Mouse (Mus musculus) cerebellum, adult 9-11 months (tissue): Measurements from ENCODE around the gene Nrg3.

Source experiments
- DNase-seq: peaks from one replicate; pipeline ENCODE4 v3.0.0; 2022

The Nrg3 gene

GRCm38 (mm10) chr14:38936483-38937054, 536.3 kb downstream of the Nrg3 start:
- no peak for DNase-seq

DNA sequence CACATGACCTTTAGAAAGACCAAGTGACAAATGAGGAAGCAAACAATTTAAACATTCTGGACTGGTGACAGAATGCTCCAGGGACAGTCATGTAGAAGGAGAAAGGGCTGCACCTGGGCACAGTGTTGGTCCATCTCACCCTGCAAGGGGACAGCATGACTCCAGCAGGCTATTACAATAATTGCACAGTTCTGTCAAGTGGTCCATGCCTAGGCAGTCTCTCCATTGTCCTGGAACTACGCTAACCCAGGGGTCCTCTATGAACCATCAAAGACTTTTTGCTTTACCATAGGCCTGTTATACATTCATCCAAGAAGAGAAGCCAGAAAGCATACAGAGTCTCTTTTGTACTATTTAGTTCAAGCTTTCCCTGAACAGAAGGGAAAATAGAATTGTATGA, 549.2 kb downstream of the Nrg3 start:
- DNase-seq: no peak

DNA sequence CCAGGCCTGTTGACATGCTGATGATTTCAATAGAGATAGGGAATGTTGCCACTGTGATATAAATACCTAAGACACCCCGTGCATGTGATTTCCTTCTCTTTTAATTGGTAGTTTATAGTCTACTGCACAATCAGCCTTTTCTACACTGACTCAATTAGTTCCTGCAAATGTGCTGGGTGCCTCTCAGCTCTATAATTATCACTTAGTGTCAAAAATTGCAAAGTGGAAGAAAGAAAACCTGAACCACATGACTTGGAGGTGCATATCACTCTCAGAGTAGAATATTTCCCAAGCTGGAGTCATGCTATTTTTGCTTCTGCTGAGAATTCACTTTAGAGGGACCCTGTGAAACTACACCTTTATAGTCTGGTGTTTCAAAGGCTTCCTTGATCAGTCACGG, 552.1 kb downstream of the Nrg3 start:
- no peak for DNase-seq

GRCm38 (mm10) chr14:38870591-38870990, 602.3 kb downstream of the Nrg3 start:
- DNase-seq: no peak

DNA sequence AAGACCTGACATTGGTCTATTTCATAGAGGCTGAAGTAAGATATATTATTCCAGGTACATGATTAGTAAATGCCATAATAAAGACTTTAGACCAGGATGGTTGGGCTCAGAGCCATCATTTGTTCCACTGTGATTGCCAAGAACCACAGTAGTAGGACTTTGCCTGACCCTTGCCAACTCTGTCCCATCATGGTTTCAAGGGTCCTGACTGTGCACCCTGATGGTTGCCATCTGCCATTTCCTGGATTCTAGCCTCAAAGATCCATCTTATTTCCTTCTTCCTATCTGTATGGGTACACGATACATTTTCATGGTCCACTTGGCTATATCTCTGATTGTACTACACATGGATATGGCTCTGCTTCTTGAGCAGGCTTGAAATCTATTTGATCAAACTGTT, 625.3 kb downstream of the Nrg3 start:
- peak; percentile 89 for DNase-seq

GRCm38 (mm10) chr14:38847091-38847490, 625.8 kb downstream of the Nrg3 start:
- DNase-seq: peak; percentile 45

- no peak for DNase-seq
These were observed 637.9 kb downstream of the Nrg3 start for GRCm38 (mm10) chr14:38835006-38835405.

- no peak for DNase-seq
These were observed 648.0 kb downstream of the Nrg3 start for GRCm38 (mm10) chr14:38824891-38825290.

GRCm38 (mm10) chr14:38797027-38797426, 675.9 kb downstream of the Nrg3 start:
- DNase-seq: no peak

- DNase-seq: no peak
These were observed 697.4 kb downstream of the Nrg3 start for GRCm38 (mm10) chr14:38775291-38776116.

DNA sequence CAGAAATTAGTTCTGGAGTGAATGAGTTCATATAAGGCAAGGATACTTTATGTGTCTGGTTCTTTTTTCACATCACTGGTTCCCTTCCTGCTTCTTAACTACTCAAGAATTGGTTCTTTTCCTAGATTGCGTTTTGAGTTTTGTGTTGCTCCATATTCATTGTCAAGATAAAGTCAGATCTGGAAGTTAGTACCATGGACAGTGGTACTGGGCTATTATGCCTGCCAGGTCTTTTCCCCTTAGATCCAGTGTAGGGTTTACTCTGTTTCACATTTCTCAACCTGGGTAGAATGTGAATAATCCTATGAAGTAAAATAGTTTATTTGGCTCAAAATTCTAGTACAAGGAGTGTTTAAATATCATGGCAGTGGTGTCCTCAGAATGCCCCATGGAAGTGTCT, 698.1 kb downstream of the Nrg3 start:
- no peak for DNase-seq

GRCm38 (mm10) chr14:38730465-38730864, 742.4 kb downstream of the Nrg3 start:
- DNase-seq: no peak

- DNase-seq: no peak
These were observed 769.0 kb downstream of the Nrg3 start for GRCm38 (mm10) chr14:38703894-38704293.

DNA sequence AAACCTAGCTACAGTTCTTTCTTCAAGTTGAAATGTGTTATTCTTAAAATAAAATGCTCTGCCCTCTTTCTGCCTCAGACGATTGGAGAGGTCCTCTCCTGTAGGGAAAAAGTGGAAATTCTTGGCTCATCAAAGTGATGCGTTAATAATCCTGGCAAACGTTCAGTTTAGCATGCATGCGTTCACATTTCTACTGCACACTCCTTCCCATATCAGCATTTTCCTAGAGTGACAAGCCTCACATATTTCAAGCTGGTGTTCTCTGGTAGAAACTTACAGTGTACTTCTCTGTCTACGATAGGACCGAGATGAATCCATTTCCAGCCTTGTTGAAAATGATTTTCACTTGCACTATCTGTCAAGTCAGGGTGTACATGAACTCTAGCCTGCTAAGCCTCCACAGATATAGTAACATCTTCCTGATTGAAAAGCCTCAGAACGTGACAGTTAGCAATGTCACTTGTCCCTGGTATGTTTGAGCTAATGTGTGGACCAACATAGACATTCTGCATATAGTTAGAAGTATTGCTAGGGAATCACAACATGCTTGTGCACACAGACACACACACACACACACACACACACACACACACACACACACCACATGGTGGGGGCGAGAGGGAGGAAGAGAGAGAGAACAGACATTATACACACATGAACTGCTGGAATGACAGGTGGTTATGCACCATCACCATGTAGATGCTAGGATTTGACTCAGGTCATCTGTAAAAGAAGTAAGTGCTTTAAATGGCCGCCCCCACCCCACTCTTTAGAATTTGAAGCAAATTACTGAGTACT, 770.1 kb downstream of the Nrg3 start:
- DNase-seq: no peak

GRCm38 (mm10) chr14:38701413-38701812, 771.5 kb downstream of the Nrg3 start:
- DNase-seq: no peak

DNA sequence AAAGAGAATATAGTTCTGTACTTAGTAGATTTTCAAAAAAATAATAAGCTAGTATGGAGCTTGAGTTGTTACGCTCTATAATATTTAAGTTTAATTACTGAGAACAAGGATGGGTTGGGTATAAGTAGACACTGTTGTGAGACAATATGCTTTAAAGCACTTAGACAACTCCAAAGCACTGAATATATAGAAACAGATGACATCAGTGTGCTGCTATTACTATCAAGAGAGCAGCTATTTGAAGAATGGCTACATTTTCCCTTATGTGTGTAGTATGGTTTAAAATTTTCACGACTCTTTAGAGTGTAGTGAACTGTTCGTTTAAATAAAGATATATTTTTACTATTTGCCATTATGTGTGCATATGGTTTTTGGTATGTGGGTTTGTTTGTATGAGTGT, 771.9 kb downstream of the Nrg3 start:
- no peak for DNase-seq

GRCm38 (mm10) chr14:38659973-38660372, 812.9 kb downstream of the Nrg3 start:
- no peak for DNase-seq

GRCm38 (mm10) chr14:38637070-38637469, 835.8 kb downstream of the Nrg3 start:
- no peak for DNase-seq

DNA sequence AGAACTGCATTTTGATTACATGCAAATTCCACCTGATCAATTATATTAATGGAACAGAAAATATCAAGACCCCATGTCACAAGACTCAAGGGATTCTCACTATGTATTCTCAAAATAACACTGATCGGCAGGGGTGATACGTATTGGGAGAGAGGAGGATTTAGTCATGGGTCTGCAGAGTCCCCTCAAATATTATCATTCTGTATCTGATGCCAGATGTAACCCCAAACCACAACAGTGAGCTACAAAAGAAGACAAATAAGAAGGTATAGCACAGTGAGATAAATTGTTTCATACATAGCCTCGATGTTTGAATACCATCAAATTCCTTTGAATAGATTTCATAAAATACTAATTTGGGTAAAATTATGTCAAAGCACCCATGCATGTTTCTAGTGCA, 842.8 kb downstream of the Nrg3 start:
- DNase-seq: no peak

DNA sequence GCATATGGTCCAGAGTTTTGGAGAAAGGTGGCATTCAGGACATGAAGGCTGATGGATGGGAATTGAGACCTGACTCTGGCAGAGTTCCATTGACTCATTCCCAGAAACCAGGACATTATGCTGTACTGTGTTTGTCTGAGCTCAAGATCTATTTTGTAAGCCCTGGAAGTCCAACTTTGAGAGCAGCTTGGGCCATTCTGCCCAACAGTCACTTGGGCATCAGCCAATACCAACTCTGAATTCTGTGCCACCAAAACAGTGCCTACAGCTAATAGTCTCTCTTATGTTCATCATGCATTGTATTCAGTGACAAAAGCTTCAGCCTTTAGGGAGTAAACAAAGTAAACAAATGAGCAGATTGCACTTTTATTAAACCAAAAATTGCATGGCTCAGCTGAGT, 843.2 kb downstream of the Nrg3 start:
- peak; percentile 30 for DNase-seq

- DNase-seq: no peak
These were observed 843.8 kb downstream of the Nrg3 start for GRCm38 (mm10) chr14:38628862-38629619.

- no peak for DNase-seq
These were observed 855.9 kb downstream of the Nrg3 start for GRCm38 (mm10) chr14:38616969-38617368.

DNA sequence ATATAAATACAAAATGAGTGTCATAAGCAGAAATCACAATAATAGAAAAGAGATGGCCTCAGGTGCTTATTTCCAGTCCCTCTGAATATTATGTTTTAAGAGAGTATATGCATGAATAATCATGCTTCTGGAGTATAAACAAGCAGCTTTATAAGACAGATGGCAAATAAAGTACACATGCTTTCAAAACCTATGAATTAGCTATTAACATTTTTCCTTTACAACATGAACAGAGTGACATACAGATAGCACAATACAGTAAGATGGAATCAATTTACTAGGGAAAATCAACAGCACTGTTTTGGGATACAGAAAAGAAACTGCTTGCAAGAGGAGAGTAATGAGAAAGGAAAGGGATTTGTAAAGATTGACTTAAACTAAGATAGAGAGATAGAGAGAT, 875.2 kb downstream of the Nrg3 start:
- no peak for DNase-seq
